Mouse (Mus musculus) ES-Bruce4 (cell line): ENCODE data around the gene Shroom1.

Experiments used
- CTCF ChIP-seq: IDR thresholded peaks from one replicate; pipeline ENCODE4 v1.8.1; 2011; ENCODE audit warnings: low read depth, low read length
- EP300 ChIP-seq: IDR thresholded peaks from 2 replicates; pipeline ENCODE4 v1.6.1; 2011; ENCODE audit warnings: low read depth, low read length; ENCODE audit not compliant: insufficient read depth
- POLR2A ChIP-seq: IDR thresholded peaks from one replicate; pipeline ENCODE4 v1.8.1; 2011; ENCODE audit warnings: low read length; ENCODE audit not compliant: insufficient read depth

DNA sequence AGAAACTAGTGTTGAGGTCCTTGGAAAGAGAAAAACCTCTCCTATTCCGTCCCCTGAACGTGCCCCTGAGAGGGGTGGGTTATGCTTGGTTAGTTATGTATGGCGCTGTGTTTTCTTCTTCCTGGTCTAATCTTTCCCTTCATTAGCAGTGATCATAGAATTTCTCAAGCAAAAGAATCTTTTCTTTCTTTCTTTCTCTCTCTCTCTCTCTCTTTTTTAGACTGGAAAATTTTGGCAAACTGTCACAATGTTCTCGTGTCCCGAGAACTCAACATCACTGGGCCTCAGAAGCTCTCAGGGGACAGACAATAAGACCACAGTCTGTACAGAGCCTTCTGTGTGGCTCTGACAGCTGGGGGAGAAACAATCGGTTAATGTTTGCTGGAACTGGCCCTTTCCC, 38.4 kb downstream of the Shroom1 start:
- TF ChIP-seq CTCF (no peak), POLR2A (no peak), EP300 (no peak)
